Mouse (Mus musculus) kidney, embryonic 15.5 days (tissue): ENCODE results near the gene Prrc2a. TPM values are rescaled to one million over a fixed set of nuclear protein-coding genes. Genes with fewer than 3 reads are reported as not detected.

Source experiments
- ATAC-seq: fragments of 200-750 bp; cut with Nextera tagmentation; replicated peaks from 2 replicates; pipeline ENCODE4 v1.8.0; 2017; ENCODE audit warnings: moderate TSS enrichment; ENCODE audit not compliant: low FRiP score
- H3K27ac ChIP-seq: fragments of 300-500 bp; sonication (generic); 2 replicates; pipeline ENCODE4 v1.5.1; 2015; ENCODE audit warnings: mild to moderate bottlenecking, inconsistent platforms
- H3K27me3 ChIP-seq: fragments of 300-500 bp; sonication (generic); 2 replicates; pipeline ENCODE4 v1.6.1; 2015; ENCODE audit warnings: inconsistent platforms
- H3K36me3 ChIP-seq: fragments of 300-500 bp; sonication (generic); 2 replicates; pipeline ENCODE4 v1.6.1; 2015; ENCODE audit warnings: inconsistent platforms
- H3K4me1 ChIP-seq: fragments of 300-500 bp; sonication (generic); 2 replicates; pipeline ENCODE4 v1.6.1; 2015; ENCODE audit warnings: inconsistent platforms
- H3K4me2 ChIP-seq: fragments of 300-500 bp; sonication (generic); 2 replicates; pipeline ENCODE4 v1.6.1; 2015; ENCODE audit warnings: moderate library complexity, mild to moderate bottlenecking, inconsistent platforms
- H3K4me3 ChIP-seq: fragments of 300-500 bp; sonication (generic); replicated peaks from 2 replicates; pipeline ENCODE4 v1.5.1; 2015; ENCODE audit warnings: mild to moderate bottlenecking, inconsistent platforms
- H3K9ac ChIP-seq: fragments of 300-500 bp; sonication (generic); 2 replicates; pipeline ENCODE4 v1.6.1; 2015; ENCODE audit warnings: mild to moderate bottlenecking, inconsistent platforms
- H3K9me3 ChIP-seq: fragments of 300-500 bp; sonication (generic); replicated peaks from 2 replicates; pipeline ENCODE4 v1.6.1; 2016; ENCODE audit warnings: inconsistent platforms
- WGBS: fragments of 180-500 bp; shearing (Covaris S2); methylation state at CpG from one replicate; pipeline ENCODE4 v1.1.7; 2015; ENCODE audit warnings: mixed read lengths; 5-methylcytosine and 5-hydroxymethylcytosine counted together
- polyA plus RNA-seq: library from polyadenylated mRNA; unstranded; fragments of >200 nt; fragmentation: Nextera tagmentation; extraction: Ambion mirVana; gene quantifications from 2 replicates; pipeline ENCODE4 v1.2.1, GENCODE M21; 2015

Gene Prrc2a
- polyA plus RNA-seq, 1 experiment from 2014 or later = 209 TPM

- no peak overlapping the region for H3K27ac ChIP-seq
- no peak overlapping the region for H3K4me2 ChIP-seq
- no peaks in the 10 kb centered on the region for H3K36me3 ChIP-seq
- ATAC-seq = no peak
- H3K27me3 ChIP-seq = peaks cover 87% of the 10 kb centered on the region
- no peak overlapping the region for H3K4me3 ChIP-seq
- H3K9ac ChIP-seq = no peak overlapping the region
- 71% methylated on average over 7 of the region's 7 CpGs for WGBS
- peaks cover 26% of the 10 kb centered on the region for H3K4me1 ChIP-seq
- H3K9me3 ChIP-seq = no peaks in the 10 kb centered on the region
Observed at GRCm38 (mm10) chr17:35198029-35198428, 33.3 kb upstream of the Prrc2a start.

- no peaks in the 10 kb centered on the region for H3K36me3 ChIP-seq
- no peaks in the 10 kb centered on the region for H3K9me3 ChIP-seq
- H3K9ac ChIP-seq = no peak overlapping the region
- peaks cover 78% of the 10 kb centered on the region for H3K27me3 ChIP-seq
- WGBS = 46% methylated on average over 6 of the region's 6 CpGs
- H3K4me2 ChIP-seq = no peak overlapping the region
- no peak for ATAC-seq
- no peak overlapping the region for H3K4me3 ChIP-seq
- H3K27ac ChIP-seq = no peak overlapping the region
- H3K4me1 ChIP-seq = peaks cover 26% of the 10 kb centered on the region
Observed at GRCm38 (mm10) chr17:35197126-35197525, 32.4 kb upstream of the Prrc2a start.

GRCm38 (mm10) chr17:35196321-35196641 is 31.6 kb upstream of the Prrc2a start:
- Histone ChIP-seq H3K4me1 (peaks cover 22% of the 10 kb centered on the region), H3K4me3 (peak overlapping the region; percentile 49), H3K36me3 (no peaks in the 10 kb centered on the region), H3K9ac (no peak overlapping the region), H3K27me3 (peaks cover 70% of the 10 kb centered on the region), H3K4me2 (peak overlapping the region; percentile 83), H3K9me3 (no peaks in the 10 kb centered on the region), H3K27ac (no peak overlapping the region)
- 29% methylated on average over 9 of the region's 9 CpGs for WGBS
- 0 out of 2 replicates have a peak, but pooled peaks have one; percentile 31 for ATAC-seq

- H3K27ac ChIP-seq = no peak overlapping the region
- H3K36me3 ChIP-seq = no peaks in the 10 kb centered on the region
- peak overlapping the region; percentile 49 for H3K4me3 ChIP-seq
- peaks cover 65% of the 10 kb centered on the region for H3K27me3 ChIP-seq
- peak; percentile 81 for ATAC-seq
- no peaks in the 10 kb centered on the region for H3K9me3 ChIP-seq
- peak overlapping the region; percentile 83 for H3K4me2 ChIP-seq
- H3K4me1 ChIP-seq = peaks cover 22% of the 10 kb centered on the region
- WGBS = 1% methylated on average over 66 of the region's 66 CpGs
- H3K9ac ChIP-seq = peak overlapping the region; percentile 37
Observed at GRCm38 (mm10) chr17:35195631-35196320, 31.1 kb upstream of the Prrc2a start.

DNA sequence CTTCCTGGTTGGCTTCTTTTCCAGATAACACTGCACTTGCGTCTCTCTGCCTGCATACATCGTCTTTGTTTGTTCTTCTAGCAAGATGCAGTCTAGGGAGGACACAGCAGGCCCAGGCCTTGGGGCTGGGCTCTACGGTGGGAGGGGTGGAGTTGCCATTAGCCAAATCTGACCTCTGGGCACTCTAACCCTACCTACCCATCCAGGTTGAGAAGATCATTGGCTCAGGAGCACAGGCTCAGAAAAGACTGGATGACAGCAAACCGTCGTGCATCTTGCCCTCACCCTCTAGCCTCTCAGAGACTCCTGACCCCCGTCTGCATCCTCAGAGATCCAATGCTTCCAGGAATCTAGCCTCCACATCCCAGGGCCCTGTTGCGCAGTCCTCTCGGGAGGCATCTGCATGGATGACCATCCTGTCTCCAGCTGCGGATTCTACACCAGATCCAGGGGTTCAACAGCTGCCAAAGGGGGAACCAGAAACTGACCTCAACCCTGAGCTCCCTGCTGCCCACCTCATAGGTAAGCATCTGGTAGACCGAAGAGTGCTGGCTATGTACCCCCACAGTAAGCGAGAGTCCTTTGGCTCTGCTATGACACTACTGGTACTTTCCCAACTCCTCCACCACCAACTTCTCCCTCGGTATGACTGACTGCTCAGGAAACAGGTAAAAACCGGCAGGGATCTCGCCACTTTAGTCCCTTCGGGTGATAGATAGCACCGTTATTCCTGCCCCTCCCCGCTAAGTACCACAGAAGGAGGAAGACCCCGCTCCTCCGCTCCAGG is 30.3 kb upstream of the Prrc2a start:
- Histone ChIP-seq H3K27ac (no peak overlapping the region), H3K9ac (peak overlapping the region; percentile 37; the same call in 1 of the 2 replicates), H3K27me3 (peaks cover 57% of the 10 kb centered on the region), H3K4me2 (peak overlapping the region; percentile 83), H3K4me1 (peaks cover 22% of the 10 kb centered on the region), H3K4me3 (peak overlapping the region; percentile 49), H3K9me3 (no peaks in the 10 kb centered on the region), H3K36me3 (no peaks in the 10 kb centered on the region)
- whole genome bisulfite sequencing = 43% methylated on average over 19 of the region's 19 CpGs
- ATAC-seq = peak; percentile 53

- Histone ChIP-seq H3K4me3 (peak within 1 kb of the TSS; percentile 49), H3K9ac (no peak within 1 kb of the TSS), H3K27ac (no peak within 1 kb of the TSS), H3K27me3 (peaks cover 50% of the 10 kb centered on the region), H3K9me3 (no peaks in the 10 kb centered on the region), H3K4me1 (peaks cover 22% of the 10 kb centered on the region), H3K4me2 (peak within 1 kb of the TSS; percentile 83), H3K36me3 (no peaks in the 10 kb centered on the region)
- 59% methylated on average over 28 of the region's 28 CpGs for WGBS
- ATAC-seq = no peak
Observed at GRCm38 (mm10) chr17:35193881-35194843, 29.5 kb upstream of the Prrc2a start, which contains the start of gene Ltb. Gene Ltb (plus strand): TSS chr17:35194439.

DNA sequence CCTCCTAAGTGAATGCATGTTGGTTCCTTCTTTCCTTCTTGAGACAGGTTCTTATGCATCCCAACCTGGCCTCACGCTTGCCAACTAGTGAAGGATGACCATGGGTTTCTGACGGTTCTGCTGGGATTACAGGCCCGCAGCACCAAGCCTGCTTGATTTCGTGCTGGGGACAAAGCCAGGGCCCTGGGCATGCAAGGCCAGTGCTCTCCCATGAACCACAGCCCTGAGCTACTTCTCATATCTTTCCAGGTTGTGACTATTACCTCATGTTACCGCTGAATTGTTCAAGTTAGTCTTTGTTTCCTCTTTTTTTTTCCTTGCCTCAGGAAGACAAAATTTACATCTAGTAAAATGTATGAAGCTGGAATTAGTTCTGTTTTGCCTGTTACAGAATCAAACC is 28.2 kb upstream of the Prrc2a start:
- H3K27me3 ChIP-seq = peaks cover 42% of the 10 kb centered on the region
- ATAC-seq = no peak
- no peak overlapping the region for H3K9ac ChIP-seq
- no peak overlapping the region for H3K27ac ChIP-seq
- H3K4me2 ChIP-seq = no peak overlapping the region
- no peaks in the 10 kb centered on the region for H3K9me3 ChIP-seq
- 85% methylated on average over 5 of the region's 5 CpGs for WGBS
- H3K4me3 ChIP-seq = no peak overlapping the region
- H3K4me1 ChIP-seq = peaks cover 22% of the 10 kb centered on the region
- no peaks in the 10 kb centered on the region for H3K36me3 ChIP-seq

- no peak overlapping the region for H3K4me2 ChIP-seq
- no peak for ATAC-seq
- no peak overlapping the region for H3K9ac ChIP-seq
Observed at GRCm38 (mm10) chr17:35191723-35192122, 27.0 kb upstream of the Prrc2a start.

DNA sequence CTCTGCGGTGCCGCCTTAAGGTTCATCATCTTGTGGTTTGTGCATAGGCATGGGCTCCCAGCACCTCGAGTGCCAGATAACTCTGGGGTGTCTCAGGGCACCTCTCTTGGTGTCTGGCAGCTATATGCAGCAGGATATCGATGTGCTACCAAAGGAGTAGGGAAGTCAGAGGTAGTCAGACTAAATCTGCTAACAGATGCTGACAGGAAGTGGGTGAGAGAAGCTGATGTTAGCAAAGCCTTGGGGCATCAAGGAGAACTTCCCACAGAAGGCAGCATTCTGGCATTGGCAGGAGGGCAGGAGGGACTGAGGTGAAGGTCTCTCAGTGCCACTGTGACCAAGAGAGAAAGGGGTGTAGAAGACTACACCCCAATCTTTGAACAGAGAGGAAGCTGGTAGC is 25.4 kb upstream of the Prrc2a start:
- ATAC-seq = no peak
- Histone ChIP-seq H3K27ac (no peak overlapping the region), H3K27me3 (peaks cover 20% of the 10 kb centered on the region), H3K4me3 (no peak overlapping the region), H3K4me2 (no peak overlapping the region), H3K36me3 (no peaks in the 10 kb centered on the region), H3K4me1 (peaks cover 21% of the 10 kb centered on the region), H3K9me3 (no peaks in the 10 kb centered on the region), H3K9ac (no peak overlapping the region)
- WGBS = 80% methylated on average over 4 of the region's 4 CpGs

More at GRCm38 (mm10) chr17:35191723-35192122, 27.0 kb upstream of the Prrc2a start:
- Histone ChIP-seq H3K36me3 (no peaks in the 10 kb centered on the region), H3K4me3 (no peak overlapping the region), H3K4me1 (peaks cover 23% of the 10 kb centered on the region), H3K9me3 (no peaks in the 10 kb centered on the region), H3K27ac (no peak overlapping the region), H3K27me3 (peaks cover 36% of the 10 kb centered on the region)
- 70% methylated on average over 2 of the region's 2 CpGs for WGBS

DNA sequence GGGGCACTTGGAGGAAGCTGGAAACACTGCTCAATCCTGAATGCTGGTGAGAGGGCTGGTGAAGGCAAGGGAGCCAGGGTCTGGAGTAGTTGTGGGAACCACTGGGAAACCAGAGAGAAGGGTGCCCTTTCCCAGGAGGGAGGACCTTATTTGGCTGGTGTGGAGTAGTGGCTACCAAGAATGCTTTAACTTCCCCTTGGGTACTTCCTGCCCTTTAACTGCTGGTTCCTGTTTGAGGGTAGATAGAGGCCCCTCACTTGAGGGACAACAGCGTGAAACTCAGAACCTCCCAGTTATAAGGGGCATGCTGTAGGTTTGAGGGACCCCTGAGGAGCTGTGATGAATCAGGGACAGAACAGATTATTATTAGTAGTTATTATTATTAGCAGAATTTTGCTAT is 24.5 kb upstream of the Prrc2a start:
- H3K4me3 ChIP-seq = no peak overlapping the region

DNA sequence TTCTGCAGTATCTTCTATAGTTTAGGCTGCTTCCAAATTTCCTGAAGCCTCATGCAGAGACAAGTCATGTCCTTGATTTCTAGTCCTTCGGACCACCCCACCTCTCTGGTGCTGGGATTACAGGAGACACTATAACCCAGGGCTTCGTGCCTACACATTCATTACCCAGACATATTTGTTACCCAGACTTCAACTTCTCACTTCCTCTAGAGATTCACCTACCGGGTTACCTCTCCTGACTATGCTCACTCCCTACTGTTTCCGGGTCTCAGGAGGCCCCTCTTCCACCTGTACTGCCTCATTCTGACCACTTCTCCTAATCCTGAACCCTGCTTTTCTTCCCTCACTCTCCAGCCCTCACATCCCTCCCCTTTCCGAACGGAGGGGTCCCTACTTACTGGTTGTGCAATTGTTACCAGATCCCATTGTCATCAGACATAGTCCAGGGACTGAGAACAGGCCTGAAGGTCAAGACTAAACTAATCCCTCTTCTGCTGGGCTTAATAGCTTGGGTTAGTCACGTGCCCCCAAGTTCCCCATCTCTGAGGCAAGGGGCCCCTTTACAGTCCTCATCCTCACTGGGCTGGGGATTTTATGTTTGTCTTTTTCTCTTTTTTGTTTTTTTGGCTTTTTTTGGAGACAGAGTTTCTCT is 23.4 kb upstream of the Prrc2a start, which contains the start of gene Lst1:
Gene Lst1 (minus strand): TSS at position 481 of the 652 bp plus-strand sequence.
- Histone ChIP-seq H3K27ac (no peak within 1 kb of the TSS), H3K9ac (no peak within 1 kb of the TSS), H3K27me3 (0 out of 2 replicates have a peak, but pooled peaks cover under 1% of the 10 kb centered on the region), H3K36me3 (no peaks in the 10 kb centered on the region), H3K9me3 (no peaks in the 10 kb centered on the region), H3K4me2 (no peak within 1 kb of the TSS), H3K4me1 (peaks cover 12% of the 10 kb centered on the region), H3K4me3 (no peak within 1 kb of the TSS)
- 78% methylated on average over 7 of the region's 7 CpGs for WGBS
- ATAC-seq = no peak

More for the DNA sequence above, 24.5 kb upstream of the Prrc2a start:
- Histone ChIP-seq H3K4me2 (no peak overlapping the region), H3K36me3 (no peaks in the 10 kb centered on the region), H3K9me3 (no peaks in the 10 kb centered on the region), H3K27me3 (peaks cover 11% of the 10 kb centered on the region), H3K4me1 (peaks cover 13% of the 10 kb centered on the region), H3K27ac (no peak overlapping the region), H3K9ac (no peak overlapping the region)
- no peak for ATAC-seq
- WGBS = 52% methylated on average over 1 of the region's 1 CpGs
